Mouse (Mus musculus): Measurements from ENCODE around the gene Magi1.

Gene Magi1

DNA sequence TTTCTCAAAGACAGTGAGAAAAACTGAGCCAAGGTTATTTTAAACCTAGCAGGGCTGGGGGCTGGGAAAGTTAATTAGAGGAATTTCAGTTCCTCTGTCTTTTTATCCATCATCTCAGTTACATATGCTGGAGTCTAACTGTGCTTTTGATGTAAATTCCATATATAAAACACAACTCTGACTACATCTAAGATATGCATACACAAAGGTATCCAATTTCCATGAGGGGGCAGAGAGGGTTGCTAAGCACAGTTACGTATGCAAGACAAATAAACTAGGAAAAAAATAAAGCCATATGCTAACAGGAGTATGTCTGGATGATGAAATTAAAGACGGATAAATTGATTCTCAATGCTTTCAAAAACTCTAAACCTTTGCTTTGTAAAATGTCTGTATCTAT, 315.0 kb downstream of the Magi1 start:
- no peak for DNase-seq (ENCODE audit: low spot score)

DNA sequence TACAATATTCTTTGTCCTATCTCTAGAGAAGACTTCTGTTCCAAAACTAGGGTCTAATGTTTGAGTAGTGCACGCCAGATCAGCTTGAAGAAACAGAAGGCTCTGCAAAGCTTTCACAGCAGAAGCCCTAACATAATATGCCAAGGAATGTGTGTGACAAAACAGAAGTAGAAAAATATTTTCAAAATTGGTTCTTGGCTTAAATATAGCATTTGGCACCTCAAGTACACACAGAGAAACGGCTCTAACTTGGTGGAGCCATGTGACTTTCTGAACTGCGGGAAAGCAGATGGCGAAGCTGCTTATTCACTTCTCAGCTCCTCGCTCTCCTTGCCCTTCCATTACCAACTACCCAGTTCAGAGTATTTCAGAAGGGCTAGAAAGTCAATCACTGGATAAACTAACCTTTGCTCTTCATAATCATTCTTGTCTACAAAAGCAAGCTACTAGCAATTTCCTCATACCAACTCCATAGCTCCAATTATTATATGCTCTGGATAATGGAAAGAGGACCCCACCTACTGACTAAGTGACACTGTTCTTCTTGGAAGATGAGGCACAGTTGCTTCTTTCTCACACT, 320.9 kb downstream of the Magi1 start:
- no peak for DNase-seq (ENCODE audit: low spot score)

DNA sequence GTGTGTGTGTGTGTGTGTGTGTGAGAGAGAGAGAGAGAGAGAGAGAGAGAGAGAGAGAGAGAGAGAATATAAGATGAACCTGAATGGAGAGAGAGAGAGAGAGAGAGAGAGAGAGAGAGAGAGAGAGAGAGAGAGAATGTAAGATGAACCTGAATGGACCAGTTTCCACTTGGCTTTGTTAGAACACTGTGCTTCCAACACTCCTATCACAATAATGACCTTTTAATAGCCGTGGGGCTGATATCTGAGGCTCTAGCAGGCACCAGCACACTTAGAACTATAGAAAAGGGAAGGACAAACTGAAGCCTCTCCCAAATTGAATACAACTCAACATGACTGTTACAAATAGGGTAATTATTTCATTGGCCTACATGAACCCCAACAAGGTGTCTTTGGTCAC, 321.9 kb downstream of the Magi1 start:
- DNase-seq (ENCODE audit: low spot score) = no peak

DNA sequence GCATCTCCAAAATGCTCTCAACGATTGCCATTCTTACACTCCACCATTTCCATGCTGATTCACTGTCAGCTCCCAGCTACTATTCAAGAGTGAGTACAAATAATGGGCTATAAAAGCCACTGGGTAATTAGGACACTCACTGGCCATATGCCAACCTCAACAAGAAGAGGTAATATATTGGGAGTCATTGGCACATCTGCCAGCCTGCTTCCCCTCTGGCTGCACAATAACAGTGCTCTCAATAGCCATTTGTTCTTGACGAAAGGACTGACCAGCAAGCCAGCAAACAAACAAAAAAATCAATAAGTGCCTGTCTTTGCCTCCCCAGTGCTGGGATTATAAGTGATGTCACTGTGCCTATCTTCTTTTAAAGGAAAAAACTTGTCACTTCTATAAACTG, 326.5 kb downstream of the Magi1 start:
- no peak for DNase-seq (ENCODE audit: low spot score)

DNA sequence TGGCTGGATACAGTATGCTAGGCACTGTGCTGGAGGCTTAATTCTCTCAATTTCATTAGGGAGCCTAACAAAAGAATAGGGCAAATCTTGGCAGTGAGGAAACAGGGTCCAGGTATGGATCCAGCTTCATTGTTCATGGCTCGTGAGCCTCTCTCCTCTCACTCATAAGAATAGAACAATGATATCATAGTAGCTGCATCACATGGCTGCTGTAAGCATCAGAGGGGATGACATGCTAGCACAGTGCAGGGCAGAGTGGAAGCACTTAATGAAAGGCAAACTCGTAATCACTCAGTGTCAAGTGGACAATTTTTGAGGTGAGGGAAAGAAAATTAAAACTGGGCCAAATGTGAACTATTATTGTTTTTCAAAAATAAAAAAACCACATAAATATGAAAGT, 337.1 kb downstream of the Magi1 start:
- no peak for DNase-seq (ENCODE audit: low spot score)

DNA sequence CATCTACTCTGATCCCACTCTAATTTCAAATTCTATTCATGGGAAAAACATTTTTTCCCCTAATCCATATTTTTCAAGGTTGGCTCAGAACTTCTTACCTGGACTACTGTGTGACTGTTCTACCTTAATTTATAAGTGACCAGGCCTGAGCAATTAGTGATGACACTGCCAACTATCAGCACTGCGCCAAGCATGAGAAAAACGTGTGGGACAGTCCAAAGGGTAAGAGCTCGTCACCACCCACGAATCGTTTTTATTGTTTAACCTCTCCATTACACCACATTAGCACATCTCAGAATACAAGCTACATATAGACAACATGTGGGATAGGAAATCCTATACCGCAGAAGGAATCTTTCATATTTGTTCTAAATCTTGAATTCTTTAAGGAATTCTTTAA, 347.4 kb downstream of the Magi1 start:
- DNase-seq (ENCODE audit: low spot score) = no peak

DNA sequence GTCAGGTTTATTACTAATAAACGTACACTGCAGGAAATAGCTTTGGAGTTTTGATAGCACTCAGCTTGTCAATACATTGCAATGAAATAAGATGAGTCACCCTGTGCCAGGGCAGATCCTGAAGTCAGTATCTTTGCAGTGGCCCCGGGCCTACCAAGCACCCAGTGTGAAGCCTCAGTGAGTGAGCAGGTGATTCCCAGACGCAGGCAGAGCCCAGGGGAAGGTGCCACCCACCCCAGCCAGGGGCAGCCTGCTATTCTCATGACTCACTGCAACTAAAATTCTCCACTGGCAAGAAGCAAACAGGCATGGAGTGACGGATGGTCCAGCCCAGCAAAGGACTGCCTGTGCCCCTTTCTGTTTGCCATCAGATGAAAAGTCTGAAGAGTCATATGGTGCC, 347.9 kb downstream of the Magi1 start:
- no peak for DNase-seq (ENCODE audit: low spot score)

DNA sequence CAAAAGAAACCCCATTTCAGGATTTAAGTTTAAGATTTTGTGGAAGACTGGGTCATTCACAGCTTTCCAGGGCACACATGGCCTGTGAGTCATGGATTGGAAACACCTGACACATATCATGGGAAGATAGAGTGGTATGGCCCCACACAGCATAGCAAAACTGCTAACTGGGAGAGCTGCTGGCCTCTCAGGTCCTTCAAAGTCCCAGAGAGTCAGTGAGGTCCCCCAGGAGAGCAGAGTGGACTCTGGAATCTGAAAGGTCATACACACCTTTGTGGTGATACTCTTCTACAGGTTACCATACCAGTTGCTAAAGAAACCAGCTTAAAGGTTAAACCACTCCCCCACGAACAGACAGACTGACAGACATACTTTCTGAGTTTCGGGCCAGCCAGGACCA, 349.0 kb downstream of the Magi1 start:
- DNase-seq (ENCODE audit: low spot score) = no peak

DNA sequence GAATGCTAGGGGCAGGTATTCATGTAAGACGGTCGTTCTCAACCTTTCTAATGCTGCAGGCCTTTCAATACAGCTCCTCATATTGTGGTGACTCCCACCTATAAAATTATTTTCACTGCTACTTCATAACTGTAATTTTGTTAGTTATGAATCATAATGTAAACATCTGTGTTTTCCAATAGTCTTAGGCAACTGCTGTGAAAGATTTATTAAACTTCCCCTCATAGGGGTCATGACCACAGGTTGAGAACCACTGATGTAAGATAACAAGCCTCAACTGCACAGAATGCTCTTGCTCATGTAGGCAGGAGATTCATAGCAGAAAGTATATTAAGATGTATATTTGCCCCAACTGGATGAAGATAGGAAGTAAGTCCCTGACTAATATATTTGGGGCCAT, 359.1 kb downstream of the Magi1 start:
- no peak for DNase-seq (ENCODE audit: low spot score)

DNA sequence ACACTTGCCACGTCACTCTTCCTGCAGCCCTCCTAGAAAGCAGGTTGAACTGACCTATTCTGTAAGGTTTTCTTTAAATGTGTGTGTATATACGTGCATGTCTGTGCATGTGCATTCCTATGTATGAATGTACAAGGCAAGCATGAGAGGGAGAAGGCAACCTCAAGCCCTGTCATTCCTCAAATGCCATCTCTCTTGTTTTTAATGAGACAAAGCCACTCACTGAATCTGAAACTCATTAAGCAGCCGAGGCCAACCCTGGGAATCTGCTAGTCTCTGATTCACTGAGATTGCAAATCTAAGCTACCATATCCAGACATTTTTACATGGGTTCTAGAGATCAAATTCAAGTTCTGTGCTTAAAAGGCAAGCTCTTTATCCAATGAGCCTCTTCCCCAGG, 359.7 kb downstream of the Magi1 start:
- DNase-seq (ENCODE audit: low spot score) = no peak

DNA sequence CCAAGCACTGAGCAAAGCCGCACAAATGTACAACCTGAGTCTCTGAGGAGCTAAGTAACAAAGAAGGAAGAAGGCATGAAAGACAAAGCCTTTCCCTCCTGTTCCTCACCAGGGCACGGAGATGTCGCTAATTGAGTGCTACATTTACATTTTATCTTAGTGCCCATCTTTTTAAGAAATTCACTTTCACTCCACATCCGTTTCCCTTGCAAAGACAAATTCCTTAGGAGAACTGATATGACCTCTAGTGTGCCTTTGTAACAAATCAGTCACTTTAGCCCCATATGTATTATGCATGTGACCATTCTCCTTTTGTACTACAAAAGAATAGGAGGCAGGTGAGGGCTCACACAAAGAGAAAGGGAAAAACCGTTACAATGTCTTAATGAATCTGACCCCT, 360.4 kb downstream of the Magi1 start:
- no peak for DNase-seq (ENCODE audit: low spot score)

DNA sequence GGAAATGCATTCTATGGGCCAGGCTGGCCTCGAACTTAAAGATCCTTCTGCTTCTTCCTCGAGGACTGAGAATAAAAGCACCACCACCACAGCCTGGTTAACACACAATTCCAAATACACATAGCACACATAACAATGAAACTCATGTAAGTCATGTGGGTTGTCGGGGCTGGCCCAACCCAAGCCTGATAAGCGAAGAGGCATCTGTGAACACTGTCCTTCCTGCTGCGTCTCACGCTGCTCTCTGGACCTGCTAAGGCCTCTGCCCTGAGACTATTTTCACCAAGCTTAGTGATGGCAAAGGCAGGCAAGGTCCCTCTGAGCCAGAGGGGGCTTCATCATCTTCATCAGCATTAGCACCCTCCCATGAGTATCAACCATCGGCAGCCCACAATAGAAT, 360.8 kb downstream of the Magi1 start:
- DNase-seq (ENCODE audit: low spot score) = no peak

DNA sequence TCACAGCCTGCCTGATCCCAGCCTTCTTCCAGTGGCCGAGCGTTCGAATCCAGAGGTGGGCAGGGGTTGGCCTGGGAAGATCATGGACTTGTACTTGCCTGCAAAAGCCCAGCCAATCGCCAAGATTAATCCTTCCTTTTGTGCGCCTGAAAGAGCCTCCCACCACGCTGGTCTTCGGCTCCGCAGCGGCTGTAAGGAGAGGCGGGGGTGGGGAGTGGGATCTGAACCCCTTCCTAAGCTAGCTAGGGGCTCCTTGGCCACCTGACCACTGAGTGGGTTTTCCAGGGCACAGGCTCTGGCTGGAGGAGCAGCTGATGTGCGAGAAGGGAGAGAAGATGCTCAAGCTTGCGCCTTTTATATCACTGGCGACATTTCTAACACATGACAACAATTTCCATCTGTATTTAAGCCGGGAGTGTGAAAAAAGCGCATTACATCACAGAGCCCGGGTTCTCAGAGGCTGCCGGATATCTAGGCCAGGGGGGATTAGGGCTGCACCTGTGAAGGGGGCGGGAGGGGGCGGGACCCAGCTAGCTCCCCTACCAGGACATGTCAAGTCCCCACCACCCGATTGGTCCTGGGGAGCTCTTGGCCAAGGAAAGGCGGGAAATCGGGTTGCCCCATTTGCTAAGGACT, 370.4 kb downstream of the Magi1 start:
- DNase-seq (ENCODE audit: low spot score) = no peak

DNA sequence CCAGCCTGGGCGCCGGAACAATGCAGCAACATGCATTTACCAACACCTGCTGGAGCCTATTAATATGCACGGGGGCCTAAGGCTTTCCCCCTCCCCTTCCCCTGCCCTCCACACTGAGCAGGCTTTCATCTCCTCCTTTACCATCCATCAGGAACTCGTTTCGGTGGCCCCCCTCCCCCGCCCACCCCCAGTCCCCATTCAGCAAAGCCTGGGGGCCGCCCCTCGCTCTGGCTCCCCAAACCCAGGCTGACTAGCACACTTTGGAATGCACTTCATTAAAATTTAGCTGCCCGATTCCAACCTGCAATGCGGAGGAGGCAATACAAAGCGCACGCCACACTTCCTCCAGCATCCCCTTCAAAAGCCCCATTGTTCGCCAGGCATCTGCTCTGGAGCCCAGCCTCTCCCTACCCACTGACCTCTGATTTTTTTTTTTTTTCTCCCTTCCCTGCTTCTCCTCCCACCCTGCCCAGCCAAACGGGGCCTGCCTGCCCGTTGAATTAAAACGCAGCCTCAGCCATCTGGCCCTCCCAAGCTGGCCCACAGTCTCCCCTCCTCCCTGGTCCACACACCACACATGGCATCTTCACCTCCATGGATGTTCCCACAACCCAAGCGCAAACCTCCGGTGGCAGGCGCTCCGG, 371.0 kb downstream of the Magi1 start:
- DNase-seq (ENCODE audit: low spot score) = peak; percentile 7

DNA sequence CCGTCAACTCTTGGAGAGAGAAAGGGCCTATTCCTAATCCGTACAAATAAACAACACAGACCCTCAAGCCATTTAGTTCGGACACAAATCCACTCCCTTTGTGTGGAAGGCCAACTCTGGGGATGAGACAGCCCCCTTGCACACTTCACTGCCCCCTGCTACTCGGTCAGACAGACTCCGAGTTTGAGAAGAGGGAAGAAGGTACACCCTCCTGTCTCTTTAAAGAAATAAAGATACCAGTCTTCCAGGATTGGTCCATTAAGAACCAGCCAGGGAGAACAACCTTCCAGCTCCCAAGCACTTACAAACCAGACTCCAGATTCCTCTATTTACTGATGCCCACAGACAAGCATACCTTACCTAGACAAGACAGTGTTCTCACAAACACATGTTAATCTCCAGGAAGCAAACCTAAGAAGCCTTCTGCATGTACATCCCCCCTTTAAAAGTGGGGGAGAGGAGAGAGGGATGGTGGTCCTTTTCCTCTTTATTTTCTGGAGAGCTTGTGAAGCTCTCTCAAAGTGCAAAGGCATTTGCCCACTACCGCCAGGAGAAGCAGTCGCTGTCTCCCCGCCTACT, 371.6 kb downstream of the Magi1 start:
- no peak for DNase-seq (ENCODE audit: low spot score)

DNA sequence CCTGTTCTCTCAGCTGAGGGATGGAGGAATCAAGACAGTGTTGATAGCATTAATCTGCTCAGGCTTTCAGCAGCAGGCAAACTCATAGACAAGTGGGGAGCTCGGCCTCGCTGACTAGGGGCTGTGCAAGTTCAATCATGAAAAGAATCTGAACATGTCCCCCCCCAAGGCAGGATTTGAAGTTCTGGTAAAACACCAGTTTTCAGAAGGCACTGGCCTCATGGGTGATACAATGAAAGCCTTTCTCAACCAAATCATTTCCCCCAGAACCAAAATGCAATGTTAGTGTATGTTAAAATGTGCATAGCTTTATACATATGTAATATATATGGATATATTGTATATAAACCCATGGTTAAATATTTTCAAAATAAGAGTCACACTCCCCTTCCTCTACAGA, 372.3 kb downstream of the Magi1 start:
- DNase-seq (ENCODE audit: low spot score) = no peak

DNA sequence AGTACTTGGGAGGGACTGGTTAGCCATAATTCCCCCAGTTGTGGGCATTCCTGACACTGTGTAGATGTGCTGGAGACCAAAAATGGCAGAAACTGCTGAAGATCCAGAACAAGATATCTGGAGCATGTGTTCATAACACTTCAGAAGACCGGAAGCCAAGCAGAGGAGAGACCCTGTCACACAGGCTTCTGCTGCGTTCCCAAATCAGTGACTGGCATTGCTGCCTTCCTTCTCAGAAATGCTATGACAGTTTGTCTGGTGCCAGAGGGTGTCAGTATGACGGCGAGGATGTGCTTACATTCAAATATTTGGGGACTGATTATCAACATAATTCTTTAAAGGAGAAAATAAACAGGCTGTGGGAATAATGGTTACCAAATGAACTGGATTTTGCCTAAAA, 373.7 kb downstream of the Magi1 start:
- DNase-seq (ENCODE audit: low spot score) = no peak

DNA sequence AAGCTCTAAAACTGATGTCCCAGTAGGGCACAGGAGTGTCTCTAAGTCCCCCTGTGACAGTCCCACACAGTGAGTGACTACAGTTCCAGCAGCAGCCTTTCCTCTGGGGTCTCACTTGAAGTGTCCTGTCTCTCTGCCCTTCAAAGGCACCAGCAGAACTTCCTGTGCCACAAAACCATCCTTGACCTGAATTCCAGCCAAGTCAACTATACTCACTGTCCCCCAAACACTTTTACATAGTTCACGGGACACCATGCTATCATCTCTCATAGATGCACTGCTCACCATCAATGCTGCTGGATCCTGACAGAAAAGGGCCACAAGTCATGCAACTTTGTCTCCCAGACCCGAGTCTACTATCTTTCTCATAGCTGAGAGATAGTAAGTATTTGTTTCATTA, 378.7 kb downstream of the Magi1 start:
- no peak for DNase-seq (ENCODE audit: low spot score)

DNA sequence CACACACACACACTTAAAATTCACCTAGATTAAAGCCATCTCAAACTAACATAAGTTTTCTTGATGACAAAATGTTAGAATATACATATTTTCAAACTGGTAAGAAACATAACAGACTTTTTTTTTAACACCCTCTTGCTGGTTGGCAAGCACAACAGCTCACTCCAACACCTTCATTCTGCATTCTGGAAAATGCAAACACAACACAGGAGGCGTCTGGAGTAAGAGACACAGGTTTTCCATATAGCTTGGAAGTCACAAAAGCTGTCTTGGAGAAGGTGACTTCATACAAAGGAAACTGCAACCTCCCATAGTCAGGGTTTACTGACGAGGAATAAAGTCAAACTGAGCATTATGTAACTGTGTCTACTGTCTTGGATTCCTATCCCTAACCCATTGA, 381.5 kb downstream of the Magi1 start:
- no peak for DNase-seq (ENCODE audit: low spot score)

DNA sequence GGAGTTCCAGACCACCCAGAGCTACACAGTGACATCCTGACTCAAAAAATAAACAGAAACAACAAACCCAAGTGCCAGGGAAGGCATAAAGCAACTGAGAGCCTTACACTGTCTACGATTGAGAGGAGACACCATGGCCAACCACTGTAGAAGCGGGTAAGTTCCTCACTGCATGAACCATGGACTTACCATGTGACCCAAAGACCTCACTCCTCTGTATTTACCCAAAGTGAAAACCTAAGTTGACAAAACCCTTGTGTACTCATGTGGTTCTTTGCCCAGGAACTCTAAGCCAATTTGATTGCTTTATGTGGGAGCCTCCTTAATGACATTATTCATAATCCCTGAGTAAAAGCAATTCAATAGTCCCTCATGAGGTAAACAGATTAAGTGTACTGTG, 382.3 kb downstream of the Magi1 start:
- DNase-seq (ENCODE audit: low spot score) = no peak

DNA sequence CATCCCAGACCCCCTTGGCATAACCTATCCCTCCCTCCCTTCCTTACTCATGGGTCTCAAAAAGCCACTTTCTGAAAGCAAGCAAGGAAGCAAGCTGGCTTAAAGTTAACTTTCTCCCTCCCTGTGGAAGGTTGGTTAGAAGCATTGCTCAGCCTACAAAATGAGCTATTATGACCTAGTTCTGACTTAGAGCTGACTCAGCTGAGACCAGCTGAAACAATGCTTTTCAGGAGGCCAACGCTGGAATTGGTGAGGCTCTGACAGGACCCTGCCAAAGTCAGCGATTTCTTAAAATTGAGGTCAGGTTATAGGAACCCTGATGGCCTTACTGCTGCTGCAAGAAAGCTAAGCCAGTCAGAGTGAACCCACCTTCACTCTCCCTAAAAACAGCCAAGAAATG, 386.2 kb downstream of the Magi1 start:
- no peak for DNase-seq (ENCODE audit: low spot score)

DNA sequence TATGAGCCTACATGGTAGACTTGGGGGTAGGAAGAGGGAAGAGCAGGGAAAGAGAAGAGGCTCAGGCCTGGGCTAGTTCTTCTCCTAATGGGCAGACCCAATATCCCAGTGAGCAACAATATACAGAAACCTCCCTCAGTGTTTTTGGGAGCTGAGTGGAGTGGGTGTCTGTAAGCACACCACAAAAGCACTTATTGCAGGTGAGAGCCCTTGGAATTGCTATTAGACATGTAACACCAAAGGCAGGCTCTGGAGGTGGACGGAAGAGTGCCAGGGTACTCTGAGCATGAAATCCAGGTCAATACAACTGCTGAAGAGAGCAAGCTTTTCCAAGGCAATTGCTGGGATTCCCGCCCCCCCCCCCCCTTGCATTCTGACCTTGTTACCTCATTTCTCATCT, 388.0 kb downstream of the Magi1 start:
- no peak for DNase-seq (ENCODE audit: low spot score)

DNA sequence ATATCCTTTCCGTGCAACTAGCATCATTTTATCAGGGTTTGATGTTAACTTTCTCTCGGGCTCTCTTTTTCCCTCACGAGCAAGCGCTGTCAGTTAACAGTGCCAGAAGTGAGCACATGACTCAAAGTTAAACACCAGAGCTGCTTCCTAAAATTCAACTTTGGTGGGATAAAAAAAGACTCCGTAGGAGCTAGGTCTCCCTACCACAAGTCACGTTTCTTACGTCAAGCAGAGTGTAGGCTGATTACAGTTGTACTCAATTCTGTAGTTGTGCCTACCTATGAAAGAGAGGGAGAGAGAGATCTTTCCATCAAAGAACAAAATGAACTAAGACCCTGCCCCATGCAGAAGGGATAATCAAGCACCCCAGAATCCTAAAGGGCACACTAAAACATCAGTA, 389.8 kb downstream of the Magi1 start:
- DNase-seq (ENCODE audit: low spot score) = no peak

DNA sequence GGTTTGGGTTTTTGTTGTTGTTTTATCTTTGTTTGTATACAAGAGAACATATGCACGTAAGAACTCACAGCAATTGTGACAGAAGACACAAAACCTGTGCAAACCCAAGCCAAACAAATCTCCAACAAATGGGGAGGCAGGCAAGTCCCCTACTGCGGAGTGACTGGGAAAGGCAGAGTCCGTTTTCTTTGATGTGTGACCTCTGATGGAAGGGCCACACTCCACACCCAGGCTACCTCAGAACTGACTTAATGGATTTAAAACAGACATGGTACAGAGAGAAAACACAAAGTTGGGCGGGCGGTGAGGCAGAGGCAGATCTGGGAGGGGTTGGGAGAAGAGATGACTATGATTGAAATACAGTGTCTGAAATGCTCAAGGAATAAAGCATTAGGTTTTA, 390.8 kb downstream of the Magi1 start:
- DNase-seq (ENCODE audit: low spot score) = no peak
